Mouse (Mus musculus) hindbrain, embryonic 14.5 days (tissue): Measurements from ENCODE around the gene Soat2. TPM values are rescaled to one million over a fixed set of nuclear protein-coding genes. Genes with fewer than 3 reads are reported as not detected.
"Not testable (repeated sequence)": the region's sequence is repeated elsewhere in the genome, so short reads cannot be mapped to it uniquely, and the experiment has no call there.

Source experiments
- ATAC-seq: fragments of 200-750 bp; cut with Nextera tagmentation; 2 replicates; pipeline ENCODE4 v1.8.0; 2017; ENCODE audit warnings: moderate number of reproducible peaks, mild to moderate bottlenecking, moderate TSS enrichment, moderate library complexity; ENCODE audit not compliant: low FRiP score
- DNase-seq: peaks from one replicate; pipeline ENCODE4 v3.0.0-alpha.2; 2015; ENCODE audit warnings: low spot score
- H3K27ac ChIP-seq: fragments of 300-500 bp; sonication (generic); 2 replicates; pipeline ENCODE4 v1.5.1; 2014; ENCODE audit warnings: mild to moderate bottlenecking, moderate library complexity
- H3K27me3 ChIP-seq: fragments of 300-500 bp; sonication (generic); 2 replicates; pipeline ENCODE4 v1.6.1; 2014; ENCODE audit warnings: mild to moderate bottlenecking, low read length, mixed read lengths; ENCODE audit not compliant: control insufficient read depth, insufficient read depth
- H3K36me3 ChIP-seq: fragments of 300-500 bp; sonication (generic); replicated peaks from 2 replicates; pipeline ENCODE4 v1.6.1; 2014; ENCODE audit not compliant: control insufficient read depth, insufficient read depth
- H3K4me1 ChIP-seq: fragments of 300-500 bp; sonication (generic); replicated peaks from 2 replicates; pipeline ENCODE4 v1.6.1; 2014; ENCODE audit warnings: antibody characterized with exemption, low read length, mixed read lengths; ENCODE audit not compliant: control insufficient read depth, insufficient read depth
- H3K4me2 ChIP-seq: fragments of 300-500 bp; sonication (generic); replicated peaks from 2 replicates; pipeline ENCODE4 v1.6.1; 2014; ENCODE audit warnings: mild to moderate bottlenecking, moderate library complexity
- H3K4me3 ChIP-seq: fragments of 300-500 bp; sonication (generic); replicated peaks from 2 replicates; pipeline ENCODE4 v1.5.1; 2014; ENCODE audit warnings: mild to moderate bottlenecking, low read length
- H3K9ac ChIP-seq: fragments of 300-500 bp; sonication (generic); 2 replicates; pipeline ENCODE4 v1.6.1; 2014
- H3K9me3 ChIP-seq: fragments of 300-500 bp; sonication (generic); 2 replicates; pipeline ENCODE4 v1.6.1; 2016; ENCODE audit warnings: low read length; ENCODE audit not compliant: control insufficient read depth
- WGBS: fragments of 180-500 bp; shearing (Covaris S2); extraction: QIAGEN DNeasy Blood & Tissue Kit; methylation state at CpG from one replicate; pipeline ENCODE4 v1.1.7; 2014; 5-methylcytosine and 5-hydroxymethylcytosine counted together
- polyA plus RNA-seq: library from polyadenylated mRNA; unstranded; fragments of >200 nt; fragmentation: Nextera tagmentation; extraction: Ambion mirVana; gene quantifications from 2 replicates; pipeline ENCODE4 v1.2.1, GENCODE M21; 2014

The Soat2 gene
- polyA plus RNA-seq, 1 experiment from 2014 or later: not detected

DNA sequence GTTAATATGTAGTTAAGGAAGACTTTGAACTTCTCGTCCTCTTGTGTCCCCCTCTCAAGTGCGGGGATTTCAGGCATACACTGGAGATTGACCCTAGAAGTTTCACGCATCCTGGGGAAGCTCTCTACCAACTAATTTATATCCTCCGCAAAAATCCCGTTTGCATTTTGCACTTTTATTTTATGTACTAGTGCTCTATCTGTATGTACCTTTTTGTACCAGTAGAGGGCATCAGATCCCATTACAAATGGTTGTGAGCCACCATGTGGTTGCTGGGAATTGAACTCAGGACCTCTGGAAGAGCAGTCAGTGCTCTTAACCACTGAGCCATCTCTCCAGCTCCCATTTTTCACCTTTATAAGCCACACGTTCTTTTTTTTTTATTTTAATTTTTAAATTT lies 4.7 kb downstream of the Soat2 start:
- not testable (repeated sequence) for H3K36me3 ChIP-seq

DNA sequence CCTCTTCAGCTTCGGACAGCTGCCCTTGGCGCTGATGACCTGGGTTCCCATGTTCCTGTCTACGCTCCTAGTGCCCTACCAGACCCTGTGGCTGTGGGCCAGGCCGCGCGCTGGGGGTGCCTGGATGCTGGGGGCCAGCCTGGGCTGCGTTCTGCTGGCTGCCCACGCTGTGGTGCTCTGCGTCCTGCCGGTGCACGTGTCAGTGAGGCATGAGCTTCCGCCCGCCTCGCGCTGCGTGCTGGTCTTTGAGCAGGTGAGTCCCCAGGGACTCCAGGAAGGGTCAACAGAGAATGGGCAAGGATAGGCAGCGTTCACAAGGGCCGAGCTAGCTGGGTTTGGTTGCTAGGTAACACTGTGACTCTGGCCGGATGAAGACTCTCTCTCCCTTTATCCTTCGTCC lies 6.5 kb downstream of the Soat2 start:
- H3K9ac ChIP-seq: no peak overlapping the region
- no peak for ATAC-seq
- DNase-seq: peak; percentile 42
- no peak overlapping the region for H3K4me2 ChIP-seq
- H3K36me3 ChIP-seq: no peaks in the 10 kb centered on the region
- H3K4me1 ChIP-seq: no peaks in the 10 kb centered on the region; the same call in 1 of the 2 replicates
- no peak overlapping the region for H3K27ac ChIP-seq
- H3K27me3 ChIP-seq: no peaks in the 10 kb centered on the region
- no peak overlapping the region for H3K4me3 ChIP-seq
- 26% methylated on average over 20 of the region's 20 CpGs for WGBS
- H3K9me3 ChIP-seq: no peaks in the 10 kb centered on the region

More for the DNA sequence above, 4.7 kb downstream of the Soat2 start:
- H3K9ac ChIP-seq, H3K27me3 ChIP-seq, H3K4me3 ChIP-seq, ATAC-seq, H3K9me3 ChIP-seq, H3K4me1 ChIP-seq, H3K27ac ChIP-seq, H3K4me2 ChIP-seq, DNase-seq: not testable (repeated sequence)
- 93% methylated on average over 6 of the region's 6 CpGs for WGBS

DNA sequence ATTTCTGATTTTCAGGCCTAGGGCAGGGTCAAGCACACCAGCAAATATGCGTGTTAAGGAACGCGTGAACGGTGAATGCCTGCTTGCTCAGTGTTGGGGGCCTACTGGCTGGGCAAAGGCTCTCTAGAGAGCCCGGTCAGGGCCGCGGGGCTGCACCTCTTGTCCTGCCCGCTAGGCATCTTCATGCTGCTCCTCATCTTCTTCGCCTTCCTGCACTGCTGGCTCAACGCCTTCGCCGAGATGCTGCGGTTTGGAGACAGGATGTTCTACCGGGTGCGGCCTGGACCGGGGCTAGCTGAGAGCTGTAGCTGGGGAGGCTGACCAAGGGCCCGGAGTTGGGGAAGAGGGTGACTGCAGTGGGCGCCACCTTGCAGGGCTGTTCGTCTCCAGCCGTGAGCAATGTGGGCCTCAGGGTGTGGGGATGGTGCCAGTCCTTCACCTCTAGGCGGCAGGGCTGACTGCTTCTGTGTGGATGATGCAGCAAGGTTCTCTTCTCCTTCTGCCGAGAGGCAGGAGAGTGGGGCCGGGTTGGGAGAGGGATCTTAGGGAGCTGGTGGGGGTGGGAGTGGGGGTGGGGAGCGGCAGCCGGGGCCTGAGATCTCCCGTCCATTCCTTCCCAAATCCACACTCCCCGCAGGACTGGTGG lies 10.2 kb downstream of the Soat2 start:
- H3K4me1 ChIP-seq: no peaks in the 10 kb centered on the region; the same call in 1 of the 2 replicates
- no peak for ATAC-seq
- no peaks in the 10 kb centered on the region for H3K36me3 ChIP-seq
- H3K27me3 ChIP-seq: no peaks in the 10 kb centered on the region
- H3K4me3 ChIP-seq: no peak overlapping the region
- H3K9ac ChIP-seq: no peak overlapping the region
- no peak overlapping the region for H3K27ac ChIP-seq
- no peaks in the 10 kb centered on the region for H3K9me3 ChIP-seq
- 64% methylated on average over 26 of the region's 27 CpGs for WGBS
- no peak overlapping the region for H3K4me2 ChIP-seq
- no peak for DNase-seq

DNA sequence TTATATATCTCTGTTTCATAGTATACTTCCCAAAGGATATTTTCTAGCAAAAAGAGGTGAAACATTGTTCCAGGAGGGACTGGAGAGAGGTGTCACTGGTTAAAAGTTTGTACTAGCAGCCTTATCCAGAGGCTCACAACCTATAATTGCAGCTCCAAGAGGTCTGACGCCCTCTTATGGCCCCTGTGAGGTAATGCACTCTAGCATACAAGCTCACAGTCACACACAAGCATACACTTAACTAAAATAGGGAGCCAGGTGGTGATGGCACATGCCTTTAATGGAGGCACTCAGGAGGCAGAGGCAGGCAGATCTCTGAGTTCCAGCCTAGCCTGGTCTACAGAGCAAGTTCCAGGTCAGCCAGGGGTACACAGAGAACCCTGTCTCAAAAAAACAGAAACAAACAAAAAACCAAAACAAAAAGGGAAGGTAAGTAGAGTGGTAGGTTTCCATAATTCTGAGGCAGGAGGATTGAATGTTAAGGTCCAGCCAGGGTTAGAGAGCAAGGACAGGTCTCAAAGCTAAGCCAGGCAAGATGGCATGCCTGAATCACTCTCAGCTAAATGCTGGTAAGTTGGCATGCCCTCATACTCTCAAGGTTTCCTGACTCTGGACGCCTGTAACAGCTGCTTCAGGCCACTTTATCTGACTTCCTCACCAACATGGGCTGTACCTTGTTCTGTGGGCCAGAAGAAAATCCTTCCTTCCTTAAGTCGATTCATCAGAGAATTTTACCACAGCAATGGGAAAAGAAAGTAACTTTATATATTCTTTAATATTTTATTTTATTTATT lies 13.8 kb downstream of the Soat2 start:
- Histone ChIP-seq H3K4me1 (no peaks in the 10 kb centered on the region), H3K9me3 (no peaks in the 10 kb centered on the region), H3K4me3 (no peak overlapping the region), H3K36me3 (no peaks in the 10 kb centered on the region), H3K27ac (no peak overlapping the region), H3K4me2 (no peak overlapping the region), H3K27me3 (no peaks in the 10 kb centered on the region), H3K9ac (no peak overlapping the region)
- DNase-seq: no peak
- no peak for ATAC-seq
- 58% methylated on average over 3 of the region's 3 CpGs for WGBS

DNA sequence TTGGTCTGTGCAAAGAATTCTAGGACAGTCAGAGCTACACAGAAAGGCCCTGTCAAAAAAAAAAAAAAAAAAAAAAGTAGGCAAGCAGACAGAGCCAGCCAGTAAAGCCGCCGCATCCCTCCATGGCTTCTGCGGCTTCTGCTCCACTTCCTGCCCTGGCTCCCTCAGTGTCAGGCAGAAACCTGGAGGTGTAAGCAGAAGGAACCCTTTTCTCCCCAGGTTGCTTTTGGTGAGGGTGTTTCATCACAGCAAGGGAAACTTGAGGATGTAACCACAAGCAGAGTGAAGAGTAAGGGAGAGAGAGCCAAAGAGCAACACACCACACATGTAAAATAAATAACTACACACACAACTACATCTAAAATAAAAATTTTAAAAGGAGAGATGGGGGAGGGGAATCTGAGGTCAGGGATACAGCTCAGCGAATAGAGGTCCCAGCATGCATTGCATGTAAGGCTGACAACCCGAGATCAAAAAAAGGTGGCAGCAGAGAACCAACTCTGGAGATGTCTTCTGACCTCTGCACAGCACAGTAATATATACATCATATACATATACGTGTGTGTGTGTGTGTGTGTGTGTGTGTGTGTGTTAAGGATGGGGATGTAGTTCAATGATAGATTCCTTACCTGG lies 15.3 kb downstream of the Soat2 start:
- no peak for DNase-seq

DNA sequence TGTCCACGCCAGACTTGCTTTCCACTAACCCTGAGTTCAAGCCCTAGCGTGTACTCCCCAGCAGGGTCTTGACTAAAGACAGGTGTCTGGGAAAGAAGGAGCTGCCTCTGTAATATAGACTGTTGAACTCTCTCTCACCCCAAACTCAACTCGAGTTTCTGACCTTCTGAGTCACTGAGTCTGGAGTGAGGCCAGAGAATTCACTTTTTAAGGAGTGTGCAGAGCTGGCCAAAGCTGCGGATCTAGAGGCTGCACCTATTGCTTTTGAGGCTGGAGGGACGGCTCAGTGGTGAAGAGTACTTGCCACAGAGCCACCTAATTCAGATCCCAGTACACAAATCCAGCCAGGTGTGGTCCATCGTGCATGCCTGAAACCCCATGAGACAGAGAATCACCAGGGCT lies 17.3 kb downstream of the Soat2 start:
- Histone ChIP-seq H3K27me3 (no peaks in the 10 kb centered on the region), H3K9me3 (no peaks in the 10 kb centered on the region), H3K27ac (no peak overlapping the region), H3K36me3 (no peaks in the 10 kb centered on the region), H3K4me1 (no peaks in the 10 kb centered on the region), H3K4me3 (no peak overlapping the region), H3K4me2 (no peak overlapping the region), H3K9ac (no peak overlapping the region)
- DNase-seq (peak; percentile 33), ATAC-seq (no peak)
- 59% methylated on average over 6 of the region's 6 CpGs for WGBS

More for the DNA sequence above, 15.3 kb downstream of the Soat2 start:
- Histone ChIP-seq H3K27ac (no peak overlapping the region), H3K36me3 (no peaks in the 10 kb centered on the region), H3K9me3 (no peaks in the 10 kb centered on the region), H3K9ac (no peak overlapping the region), H3K4me2 (no peak overlapping the region), H3K4me1 (no peaks in the 10 kb centered on the region), H3K4me3 (no peak overlapping the region), H3K27me3 (no peaks in the 10 kb centered on the region)
- ATAC-seq: no peak
- WGBS: 54% methylated on average over 6 of the region's 6 CpGs

DNA sequence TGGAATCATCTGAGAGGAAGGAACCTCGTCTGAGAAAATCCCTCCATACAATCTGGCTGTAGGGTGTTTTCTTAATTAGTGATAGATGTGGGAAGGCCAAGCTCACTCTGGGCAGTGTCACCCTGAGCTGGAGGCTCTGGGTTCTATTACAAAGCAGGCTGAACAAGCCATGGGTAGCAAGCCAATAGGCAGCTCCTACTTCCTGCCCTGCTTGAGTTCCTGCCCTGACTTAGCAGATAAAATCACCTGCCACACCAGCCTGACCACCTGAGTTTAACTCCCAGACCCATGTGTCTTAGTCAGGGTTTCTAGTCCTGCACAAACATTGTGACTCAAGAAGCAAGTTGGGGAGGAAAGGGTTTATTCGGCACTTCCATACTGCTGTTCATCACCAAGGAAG lies 18.7 kb downstream of the Soat2 start:
- Histone ChIP-seq H3K4me2 (no peak overlapping the region), H3K27me3 (no peaks in the 10 kb centered on the region), H3K27ac (no peak overlapping the region), H3K4me3 (no peak overlapping the region), H3K9me3 (0 out of 2 replicates have a peak, but pooled peaks cover under 1% of the 10 kb centered on the region), H3K4me1 (no peaks in the 10 kb centered on the region), H3K9ac (no peak overlapping the region), H3K36me3 (no peaks in the 10 kb centered on the region)
- 80% methylated on average over 2 of the region's 2 CpGs for WGBS
- DNase-seq (no peak), ATAC-seq (no peak)

DNA sequence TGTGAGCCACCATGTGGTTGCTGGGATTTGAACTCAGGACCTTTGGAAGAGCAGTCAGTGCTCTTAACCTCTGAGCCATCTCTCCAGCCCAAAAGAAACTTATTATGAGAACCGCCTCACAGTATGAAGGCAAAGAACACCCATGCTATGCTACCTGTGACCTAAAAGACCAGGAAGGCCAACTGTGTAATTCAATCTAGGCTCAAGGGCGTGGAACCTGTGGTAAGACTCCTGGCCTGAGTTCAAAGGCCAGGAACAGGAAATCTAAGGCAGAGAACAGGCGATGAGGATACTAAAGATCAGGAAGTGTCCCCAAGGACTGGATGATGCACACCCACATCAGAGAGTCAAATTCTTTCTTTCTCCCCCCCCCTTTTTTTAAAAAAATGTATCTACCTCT lies 23.3 kb downstream of the Soat2 start:
- no peaks in the 10 kb centered on the region for H3K4me1 ChIP-seq
- 93% methylated on average over 3 of the region's 3 CpGs for WGBS
- H3K36me3 ChIP-seq: peaks cover 9% of the 10 kb centered on the region; the same call in 1 of the 2 replicates
- no peak for DNase-seq
- H3K27ac ChIP-seq: no peak overlapping the region
- H3K27me3 ChIP-seq: no peaks in the 10 kb centered on the region
- H3K9me3 ChIP-seq: peaks cover 8% of the 10 kb centered on the region
- no peak for ATAC-seq
- H3K4me2 ChIP-seq: no peak overlapping the region
- H3K4me3 ChIP-seq: no peak overlapping the region
- no peak overlapping the region for H3K9ac ChIP-seq

DNA sequence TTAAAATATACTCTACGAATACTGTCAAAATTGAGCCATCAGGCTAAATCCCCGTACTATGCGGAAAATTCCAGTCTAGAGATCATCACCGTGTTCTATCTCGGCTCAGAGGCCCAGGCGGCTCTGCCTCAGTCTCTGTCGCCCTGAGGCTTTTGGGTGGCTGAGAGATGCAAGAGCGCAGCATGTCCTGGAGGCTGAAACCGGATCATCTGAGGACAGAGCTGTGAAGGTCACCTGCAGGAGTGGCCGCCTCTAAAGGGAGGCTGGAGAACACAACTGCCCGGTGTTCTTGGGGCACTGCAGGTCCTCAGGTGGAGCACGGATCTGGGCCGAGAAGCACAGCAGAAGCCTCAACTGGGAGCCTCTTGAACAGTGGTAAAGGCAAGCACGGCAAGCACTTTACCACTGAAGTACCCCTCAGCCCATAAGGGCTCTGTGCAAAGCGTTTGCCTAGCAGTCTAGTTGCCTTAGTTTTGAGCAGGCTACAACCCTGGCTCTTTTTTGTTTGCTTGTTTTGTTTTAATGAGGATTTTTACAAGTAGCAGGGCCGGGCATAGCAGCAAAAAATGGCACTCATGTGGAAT lies 25.5 kb downstream of the Soat2 start:
- H3K9ac ChIP-seq: no peak overlapping the region
- H3K36me3 ChIP-seq: peaks cover 9% of the 10 kb centered on the region; the same call in 1 of the 2 replicates
- whole genome bisulfite sequencing: 88% methylated on average over 16 of the region's 16 CpGs
- ATAC-seq: no peak
- H3K4me2 ChIP-seq: no peak overlapping the region
- H3K27me3 ChIP-seq: no peaks in the 10 kb centered on the region
- no peak overlapping the region for H3K27ac ChIP-seq
- peaks cover 8% of the 10 kb centered on the region for H3K9me3 ChIP-seq
- no peaks in the 10 kb centered on the region for H3K4me1 ChIP-seq
- no peak overlapping the region for H3K4me3 ChIP-seq
- no peak for DNase-seq
